Mouse (Mus musculus) layer of hippocampus, postnatal 25 days (tissue): ENCODE data around the gene Dydc2. TPM values are rescaled to one million over a fixed set of nuclear protein-coding genes. Genes with fewer than 3 reads are reported as not detected.
"Not testable (repeated sequence)": the region's sequence is repeated elsewhere in the genome, so short reads cannot be mapped to it uniquely, and the experiment has no call there.

Source experiments
- DNase-seq, 2 experiments: peaks; one replicate each; pipeline ENCODE4 v3.0.0; 2022; ENCODE audit warnings: mixed read lengths in 2 of 2, low spot score in 1 of 2; ENCODE audit errors: extremely low spot score in 1 of 2
- total RNA-seq, 2 experiments: library from RNA; stranded (reverse); gene quantifications; 2 replicates each; pipeline ENCODE4 v1.2.3; 2021

Dydc2 gene
- total RNA-seq: under 1 TPM; 0.79 to 0.94 TPM

DNA sequence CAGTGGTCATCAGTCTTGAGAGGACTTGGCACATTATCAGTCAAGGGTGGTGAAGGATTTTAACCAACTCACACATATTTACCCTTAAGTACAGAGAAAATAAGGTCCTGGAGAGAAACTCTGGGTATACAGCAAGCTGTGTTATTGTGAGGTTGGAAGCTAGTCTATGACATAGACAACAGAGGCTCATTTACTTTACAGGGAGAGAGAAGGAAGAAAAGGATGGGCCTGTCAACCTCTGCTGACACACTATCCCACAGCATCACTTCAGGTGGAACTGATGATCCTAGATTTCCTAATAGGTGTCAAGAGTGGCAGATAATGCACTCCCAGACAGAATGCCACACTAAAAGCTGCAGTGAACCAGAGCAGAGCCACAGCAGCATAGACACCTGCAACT, at the start of gene Dydc2:
Gene Dydc2 (minus strand): TSS at position 101 of the 400 bp plus-strand sequence.
- no peak for DNase-seq

DNA sequence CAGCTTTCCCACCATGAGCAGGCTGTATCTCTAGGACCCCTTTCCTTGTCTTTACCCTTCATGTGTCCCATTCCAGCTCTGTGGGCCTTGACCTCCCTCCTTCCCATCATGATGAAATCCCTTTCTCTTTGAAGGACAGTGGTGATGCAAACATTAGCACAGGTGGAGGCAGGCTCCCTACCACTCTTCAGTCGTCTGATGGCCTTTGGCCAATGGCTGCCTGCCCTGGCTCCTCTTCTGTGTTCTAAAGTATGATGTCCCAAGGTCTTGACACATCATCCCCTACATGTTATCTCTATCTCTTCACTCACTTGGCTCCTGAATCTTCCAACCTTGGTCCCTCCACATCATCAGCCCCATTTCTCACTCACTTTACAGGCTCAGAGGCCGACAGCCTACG, 47.3 kb upstream of the Dydc2 start:
- DNase-seq: no peak

DNA sequence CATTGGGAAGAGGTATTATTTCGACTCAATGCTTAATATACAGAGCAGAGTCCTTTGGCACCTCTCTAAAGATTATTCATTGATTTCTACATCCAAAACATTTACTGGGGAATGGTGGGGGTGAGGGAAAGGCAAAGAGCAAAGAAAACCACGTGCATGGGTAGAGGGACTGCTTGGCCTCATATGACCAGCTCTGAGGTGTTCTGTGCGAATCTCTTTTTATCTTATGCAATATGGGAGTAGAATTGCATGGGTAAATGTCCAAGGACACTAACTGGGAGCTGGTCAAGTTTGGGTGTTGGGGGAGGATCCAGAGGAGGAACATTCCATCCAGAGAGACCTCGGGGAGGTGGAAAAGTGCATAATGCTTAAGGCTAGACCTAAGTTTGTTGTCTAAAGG, 43.9 kb upstream of the Dydc2 start:
- DNase-seq: no peak

DNA sequence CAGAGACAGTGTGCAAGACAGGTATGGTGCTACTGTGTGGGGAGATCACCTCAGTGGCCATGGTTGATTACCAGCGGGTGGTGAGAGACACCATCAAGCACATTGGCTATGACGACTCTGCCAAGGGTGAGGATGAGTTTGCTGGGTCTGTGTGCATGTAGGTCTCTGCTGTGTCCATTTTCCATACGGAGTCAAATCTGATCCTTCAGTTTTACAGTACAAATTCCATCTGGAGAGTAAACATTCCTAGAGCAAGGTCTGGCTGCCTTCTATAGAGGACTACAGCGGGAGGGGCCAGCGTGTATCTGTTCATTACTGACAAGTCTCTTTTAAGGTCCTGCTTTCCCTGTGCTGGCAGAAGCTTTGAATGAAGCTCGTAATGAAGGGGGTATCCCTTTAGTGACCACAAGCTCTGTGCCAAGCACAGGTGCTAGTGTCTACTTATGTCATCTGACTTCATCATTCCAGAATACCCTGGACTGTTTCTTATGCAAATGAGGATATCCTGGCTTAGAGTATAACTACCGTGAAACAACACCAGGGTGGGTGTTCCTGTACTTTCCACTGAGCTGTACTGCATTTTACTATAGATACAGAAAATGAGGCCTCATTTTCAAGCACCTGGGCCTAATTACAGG, 42.1 kb upstream of the Dydc2 start:
- DNase-seq: no peak

DNA sequence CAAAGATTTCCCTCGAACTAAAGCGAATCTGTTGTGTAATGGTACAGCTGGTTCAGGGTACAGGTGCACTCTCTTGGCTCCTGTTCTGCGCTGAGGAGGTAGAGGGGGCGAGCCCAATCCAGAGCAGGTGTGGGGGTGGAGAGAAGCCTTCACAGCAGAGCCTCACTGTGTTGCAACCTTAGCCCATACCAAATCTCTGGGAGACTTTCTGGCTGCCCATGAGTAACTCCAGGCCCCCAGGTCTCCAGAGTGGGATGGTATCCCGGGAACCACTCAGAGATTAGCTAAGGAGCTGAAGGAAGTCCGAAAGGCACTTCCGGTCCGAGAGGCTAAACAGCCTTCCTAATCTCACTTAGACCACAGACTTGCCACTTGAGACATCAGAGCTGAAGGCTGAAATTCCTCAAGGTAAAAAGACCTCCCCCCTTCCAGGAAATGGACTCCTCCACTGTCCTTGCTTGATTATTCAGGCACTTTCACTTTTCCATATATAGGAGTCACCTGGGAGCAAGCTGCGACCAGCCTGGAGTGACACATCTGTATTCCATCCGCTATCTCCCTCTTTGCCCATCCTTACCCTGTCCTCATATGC, 35.9 kb upstream of the Dydc2 start, which contains the start of gene Mat1a:
Gene Mat1a (plus strand): TSS at position 183 of the 592 bp plus-strand sequence.
- DNase-seq: no peak

DNA sequence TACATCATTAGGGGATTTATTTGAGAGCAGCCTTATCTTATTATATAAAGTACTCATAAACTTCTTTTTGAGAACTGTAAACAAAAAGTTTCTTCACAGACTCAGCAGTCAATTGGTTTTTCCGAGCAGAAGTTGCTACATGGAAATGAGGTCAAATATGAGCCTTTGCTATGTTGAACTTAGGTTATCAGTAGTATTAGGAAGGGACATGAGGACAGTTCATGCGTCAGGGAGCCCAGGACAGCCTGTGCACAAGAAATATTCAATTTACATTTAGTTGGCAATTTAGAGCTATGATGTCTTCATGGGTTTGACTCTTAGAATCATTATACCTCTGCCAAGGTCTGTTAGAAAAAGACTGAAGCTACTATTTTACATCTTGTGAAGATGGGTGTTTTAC, 33.3 kb upstream of the Dydc2 start:
- DNase-seq: no peak

DNA sequence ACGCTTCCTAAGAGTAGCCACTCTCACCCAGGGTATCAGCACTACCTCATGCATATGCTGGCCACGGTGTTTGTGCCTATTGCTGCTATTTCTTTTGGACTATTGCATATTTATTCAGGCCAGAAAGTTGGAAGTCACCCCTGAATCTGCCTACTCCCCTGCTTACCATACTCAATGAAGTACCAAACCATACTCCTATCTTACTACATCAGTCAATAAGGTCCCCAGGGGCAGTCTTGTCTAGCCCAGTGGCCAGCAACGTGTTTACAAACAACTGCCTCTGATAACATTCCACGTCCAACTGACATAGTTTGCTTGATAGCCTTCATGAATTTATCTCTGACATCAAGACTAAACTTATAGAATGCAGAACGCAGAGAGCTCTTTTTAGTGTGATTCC, 32.2 kb upstream of the Dydc2 start:
- no peak for DNase-seq

DNA sequence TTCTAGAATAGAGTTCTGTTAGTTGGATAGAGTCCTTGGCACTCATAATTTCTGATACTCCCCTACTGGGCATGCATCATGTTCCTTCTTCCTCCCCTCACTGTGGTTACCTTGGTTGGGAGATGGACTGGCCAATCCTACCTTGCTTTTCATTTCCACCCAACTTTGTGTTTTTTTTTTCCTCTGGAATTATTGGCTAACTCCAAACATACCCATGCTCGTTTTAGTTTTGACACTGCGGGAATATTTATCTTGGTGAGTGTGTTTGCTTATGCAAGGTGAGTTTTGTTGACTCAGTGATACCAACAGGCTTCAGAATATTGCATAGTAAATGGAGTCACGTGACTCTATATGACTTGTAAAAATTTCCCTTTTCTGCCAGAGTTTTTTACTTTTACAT, 31.7 kb upstream of the Dydc2 start:
- no peak for DNase-seq

DNA sequence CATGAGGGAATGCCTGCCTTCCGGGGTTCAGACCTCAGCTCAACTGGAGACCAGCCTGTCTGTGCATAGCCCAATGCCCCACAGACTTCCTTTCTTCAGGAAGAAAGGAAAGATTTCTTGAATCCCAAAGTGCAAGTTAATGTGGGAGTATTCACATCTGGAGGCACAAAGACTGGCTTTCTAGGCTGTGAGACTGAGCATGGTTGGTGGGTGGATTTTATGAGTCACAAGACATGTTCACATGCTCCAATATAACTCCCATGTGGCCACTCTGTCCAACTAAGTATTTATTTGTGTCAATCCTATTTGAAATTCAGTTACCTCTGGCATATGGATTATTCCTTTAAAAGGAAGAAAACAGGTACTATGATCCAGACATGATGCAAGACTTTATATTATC, 29.7 kb upstream of the Dydc2 start:
- DNase-seq: no peak

DNA sequence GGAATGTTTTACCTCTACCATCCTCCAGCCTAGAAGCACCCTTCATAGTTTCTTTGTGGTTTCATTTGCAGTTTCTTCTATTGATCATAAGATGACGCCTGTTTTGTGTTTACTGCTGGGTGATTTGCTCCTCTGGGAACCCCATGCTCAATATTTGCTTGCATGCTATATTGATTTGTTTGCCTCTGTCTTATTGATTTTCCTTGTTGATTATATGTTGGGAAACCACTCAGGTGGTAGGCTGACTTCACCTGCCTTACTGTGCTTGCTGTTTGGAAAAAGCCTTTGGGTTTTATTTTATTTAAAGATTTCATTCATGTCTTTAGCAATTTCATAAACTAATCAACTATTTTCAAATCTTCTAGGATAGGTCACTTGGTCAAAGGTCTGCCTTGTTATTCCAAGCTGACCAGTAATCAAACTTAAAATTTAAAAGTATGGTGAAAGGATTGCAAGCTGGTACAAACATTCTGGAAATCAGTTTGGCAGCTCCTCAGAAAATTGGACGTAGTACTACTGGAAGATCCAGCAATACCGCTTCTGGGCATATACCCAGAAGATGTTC, 27.4 kb upstream of the Dydc2 start:
- no peak for DNase-seq

DNA sequence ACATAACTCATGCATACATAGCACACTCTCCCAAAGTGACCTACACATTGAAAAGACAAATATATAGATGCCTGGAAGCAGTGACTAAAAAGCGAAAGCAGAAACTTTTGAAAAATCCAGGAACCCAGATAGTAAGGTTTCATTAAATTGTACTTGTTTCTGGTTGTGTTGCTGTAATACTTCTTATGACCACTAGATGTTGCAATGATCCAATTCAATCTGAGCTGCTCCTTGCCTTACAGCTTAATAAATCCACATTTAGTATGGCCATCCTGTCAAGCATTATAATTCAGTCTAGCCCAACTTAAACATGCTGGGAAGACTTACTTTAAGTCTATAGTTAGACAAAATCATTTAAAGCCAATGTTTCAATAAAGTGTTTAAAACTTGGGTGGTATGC, 25.1 kb upstream of the Dydc2 start:
- DNase-seq: no peak

DNA sequence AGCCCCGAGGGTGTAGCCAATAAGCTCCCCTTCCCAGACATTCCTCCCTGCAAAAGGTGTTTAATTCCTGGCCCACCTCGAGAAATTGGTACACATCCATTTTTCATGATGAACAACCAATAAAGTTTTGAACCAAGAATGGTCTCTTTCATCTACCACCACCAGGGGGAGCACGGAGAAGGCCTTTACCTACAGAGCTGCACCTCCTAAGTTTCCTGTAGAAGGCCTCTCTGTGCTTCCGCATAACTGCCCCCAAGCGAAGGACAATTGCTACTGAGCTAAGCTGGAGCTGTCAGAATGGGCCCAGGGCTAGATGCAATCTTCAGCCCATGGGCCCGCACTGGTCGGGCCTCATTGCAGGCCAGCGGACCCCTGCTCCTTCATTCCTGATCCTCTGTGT, 21.8 kb upstream of the Dydc2 start:
- no peak for DNase-seq

DNA sequence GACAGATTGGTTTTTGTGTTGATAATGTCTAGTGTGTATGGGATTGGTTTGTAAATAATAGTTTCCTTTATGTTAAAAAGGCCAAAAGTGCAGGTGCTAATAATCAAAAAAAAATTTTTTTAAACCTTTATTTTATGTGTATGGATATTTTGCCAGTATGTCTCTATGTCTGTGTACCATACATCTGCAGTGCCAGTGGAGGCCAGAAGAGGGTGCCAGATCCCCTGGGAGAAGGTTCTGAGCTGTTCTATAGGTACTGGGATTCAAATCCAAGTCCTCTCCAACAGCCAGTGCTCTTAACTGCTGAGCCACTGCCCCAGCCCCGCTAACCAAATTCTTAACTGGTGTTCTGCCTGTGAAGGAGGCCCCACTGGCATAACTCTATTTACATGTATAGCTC, 18.5 kb upstream of the Dydc2 start:
- DNase-seq: no peak

DNA sequence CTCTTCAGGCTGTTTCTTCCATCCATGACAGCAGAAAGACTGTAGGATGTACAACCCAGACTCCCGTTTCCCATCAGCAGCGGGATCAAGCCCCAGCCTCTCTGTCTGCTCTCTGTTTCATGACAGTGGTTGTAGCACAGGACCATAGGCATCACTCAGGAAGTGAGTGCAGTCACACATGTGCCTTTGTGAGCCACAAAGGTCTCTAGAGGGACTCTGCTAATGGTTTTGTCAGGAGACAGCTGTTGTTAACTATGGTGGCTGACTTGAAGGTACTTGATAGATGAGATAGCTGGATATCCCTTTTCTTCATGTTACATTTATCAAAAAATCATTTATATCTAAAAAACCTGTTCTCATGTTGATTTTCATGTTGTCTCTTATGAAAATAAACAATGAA, 13.4 kb upstream of the Dydc2 start:
- no peak for DNase-seq

DNA sequence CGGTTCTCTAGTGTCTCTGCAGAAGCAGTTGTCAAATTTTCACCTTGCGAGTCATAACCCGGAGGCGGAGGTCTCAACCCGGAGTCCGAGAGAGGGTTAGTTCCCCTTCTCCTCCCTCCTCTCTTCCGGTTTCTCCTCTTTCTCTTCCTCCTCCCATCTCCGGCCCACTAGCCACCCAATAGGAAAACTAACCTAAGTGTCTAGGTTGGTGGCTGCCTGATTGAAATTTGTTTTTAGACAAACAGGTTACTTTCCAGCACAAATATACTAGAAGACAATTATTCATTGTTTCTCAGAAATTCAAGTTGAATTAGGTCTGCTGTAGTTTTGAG, 3.9 kb upstream of the Dydc2 start:
- DNase-seq: no peak

DNA sequence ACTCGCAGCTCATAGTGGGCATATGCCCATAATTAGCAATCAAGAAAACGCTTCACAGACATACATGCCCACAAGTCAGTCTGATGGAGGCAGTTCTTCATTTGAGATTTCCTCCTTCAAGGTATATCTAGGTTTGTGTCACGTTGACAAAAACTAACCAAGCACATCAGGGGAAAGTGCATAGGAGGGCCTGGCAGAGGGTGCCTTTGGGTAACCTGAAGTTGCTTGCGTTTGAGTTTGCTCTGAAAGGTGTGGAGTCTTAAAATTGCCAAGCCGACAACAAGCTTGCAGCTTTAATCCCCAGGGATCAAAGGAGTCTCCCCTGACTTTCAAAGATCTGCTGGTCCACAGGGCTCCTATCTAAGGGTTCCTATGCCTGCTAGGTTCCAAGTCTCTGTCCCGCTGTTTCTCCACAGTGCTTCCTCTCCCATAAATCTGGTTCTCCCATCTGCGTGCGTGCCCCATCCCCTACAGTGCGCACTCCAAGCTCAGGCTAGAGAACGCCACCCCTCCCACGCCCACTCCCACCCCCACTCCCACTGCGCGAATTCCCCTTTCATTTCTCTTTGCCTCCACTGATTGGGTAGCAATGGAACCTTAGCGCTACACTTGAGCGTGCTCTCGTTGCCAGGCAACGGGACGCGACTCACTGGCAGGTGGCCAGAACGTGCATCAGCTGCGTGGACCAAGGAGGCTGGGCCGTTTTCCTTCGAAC, 3.4 kb upstream of the Dydc2 start, which contains the start of gene Dydc1:
Gene Dydc1 (plus strand): TSS at position 683 of the 715 bp plus-strand sequence.
- peak; percentile 77 to 78 for DNase-seq

DNA sequence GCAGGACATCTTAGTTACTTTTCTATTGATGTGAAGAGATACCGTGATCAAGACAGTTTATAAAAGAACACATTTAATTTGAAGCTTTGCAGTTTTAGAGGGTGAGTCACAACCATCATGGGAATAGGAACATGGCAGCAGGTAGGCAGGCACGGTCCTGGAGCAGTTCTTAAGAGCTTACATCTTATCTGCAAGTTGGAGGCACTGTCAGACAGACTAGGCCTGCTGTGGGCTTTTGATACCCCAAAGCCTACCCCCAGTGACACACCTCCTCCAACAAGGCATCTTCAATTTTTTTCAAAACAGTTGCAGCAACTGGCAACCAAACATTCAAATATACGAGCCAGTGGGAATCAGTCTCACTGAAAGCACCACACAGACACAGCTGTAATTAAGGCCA, 1.3 kb upstream of the Dydc2 start:
- no peak for DNase-seq

DNA sequence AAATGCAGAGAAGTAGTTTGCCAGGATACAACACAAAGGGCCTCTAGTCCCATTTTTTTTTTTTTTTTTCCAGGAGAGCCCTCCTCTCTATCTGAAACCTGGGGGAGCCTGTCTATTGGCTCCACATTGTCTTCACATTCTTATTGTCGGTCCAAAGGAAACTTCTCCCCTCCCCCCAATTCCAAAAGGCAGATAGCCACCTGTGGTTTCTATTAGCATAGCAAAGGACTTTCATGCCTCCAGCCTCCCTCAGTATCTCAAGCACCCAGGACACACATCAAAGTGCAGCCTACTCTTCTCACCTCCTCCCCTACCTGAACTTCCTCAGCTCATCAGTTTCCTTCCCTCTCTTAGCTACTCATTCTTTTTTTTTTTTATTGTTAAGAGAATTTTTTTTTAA, 2.6 kb downstream of the Dydc2 start:
- no peak for DNase-seq

DNA sequence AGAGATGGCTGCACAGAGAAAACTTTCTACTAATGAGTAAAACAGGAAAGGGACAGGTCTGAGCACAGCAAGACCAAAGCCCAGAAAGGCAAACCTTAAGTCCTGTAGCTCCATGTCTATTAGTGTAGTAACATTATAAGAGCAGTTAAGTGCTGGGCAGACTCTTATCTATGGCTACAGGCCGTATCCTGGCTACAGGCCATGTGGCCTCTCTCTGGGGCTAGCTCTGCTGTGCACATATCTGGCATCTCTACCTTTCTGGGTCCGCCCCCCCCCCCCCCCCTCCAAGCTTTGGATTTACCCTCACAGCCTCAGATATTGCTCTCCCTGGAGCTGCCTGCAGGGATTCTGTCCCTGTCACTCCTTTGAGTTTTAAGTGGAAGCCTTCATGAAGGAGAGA, 3.8 kb downstream of the Dydc2 start:
- no peak for DNase-seq

DNA sequence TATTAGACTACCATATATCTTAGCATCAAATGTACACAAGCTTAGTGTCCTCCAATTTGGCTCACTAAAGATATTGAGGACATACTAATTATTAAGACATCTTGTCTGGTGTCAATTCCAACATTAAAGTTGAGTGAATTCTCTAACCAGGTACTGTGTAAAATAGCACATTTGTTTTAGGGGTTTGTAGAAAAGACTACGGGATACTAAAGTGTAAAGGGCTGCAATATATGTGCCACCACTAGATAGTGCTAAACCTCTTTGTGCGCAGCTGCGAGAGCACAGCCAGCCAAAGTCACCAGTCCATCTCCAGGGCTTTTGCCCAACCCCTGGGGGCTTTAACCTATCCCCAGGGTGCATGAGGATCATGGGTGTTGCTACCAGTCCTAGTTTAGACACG, 15.8 kb downstream of the Dydc2 start:
- not testable (repeated sequence) for DNase-seq

DNA sequence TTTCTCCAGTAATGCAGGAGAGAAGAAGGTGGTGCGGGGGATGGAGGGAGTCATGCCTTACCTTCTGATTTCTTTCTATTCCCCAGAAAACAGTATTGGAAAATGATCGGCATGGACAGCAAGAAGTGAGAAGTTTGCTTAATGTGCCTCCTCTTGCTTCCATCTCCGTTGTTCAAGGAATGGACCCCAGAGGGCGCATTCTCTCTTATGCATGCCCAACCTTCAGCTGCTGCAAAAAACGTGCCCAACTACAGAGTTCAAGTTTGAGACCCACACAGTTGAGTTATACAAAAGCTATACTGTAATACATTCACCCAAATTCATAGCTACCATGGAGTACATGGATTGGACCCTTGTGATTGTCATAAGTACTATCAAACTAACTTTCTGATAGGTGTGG, 16.5 kb downstream of the Dydc2 start:
- DNase-seq: no peak

DNA sequence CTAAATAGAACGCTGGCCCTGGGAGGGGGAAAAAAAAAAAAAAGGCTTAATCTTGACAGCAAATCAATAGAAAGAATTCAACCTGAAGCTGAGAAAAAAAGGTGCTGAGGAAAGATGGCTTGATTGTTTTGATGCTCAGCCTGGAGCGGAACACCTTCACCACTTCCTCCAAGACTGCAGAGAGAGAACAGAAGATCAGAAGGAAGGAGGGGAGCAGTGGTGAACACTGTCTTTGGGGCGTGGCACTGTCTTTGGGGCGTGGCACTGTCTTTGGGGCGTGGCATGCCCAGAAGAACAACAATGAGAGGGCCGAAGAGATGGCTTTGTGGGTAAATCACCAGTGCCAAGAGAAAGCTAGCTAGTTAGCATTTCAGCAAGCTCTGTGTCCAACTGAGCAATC, 18.5 kb downstream of the Dydc2 start:
- DNase-seq: no peak
